Mouse (Mus musculus) olfactory bulb, adult 2 months (tissue): ENCODE measurements around the gene Crtac1.

ENCODE experiments used
- CTCF ChIP-seq: fragments of 200-500 bp; IDR thresholded peaks from 2 replicates; pipeline ENCODE4 v1.5.1; 2012; ENCODE audit warnings: low read depth, mild to moderate bottlenecking, low read length, moderate library complexity; ENCODE audit not compliant: insufficient read depth
- POLR2A ChIP-seq: fragments of 200-500 bp; IDR thresholded peaks from 2 replicates; pipeline ENCODE4 v1.6.1; 2012; ENCODE audit warnings: mild to moderate bottlenecking, low read depth, low read length, moderate library complexity; ENCODE audit not compliant: insufficient read depth

DNA sequence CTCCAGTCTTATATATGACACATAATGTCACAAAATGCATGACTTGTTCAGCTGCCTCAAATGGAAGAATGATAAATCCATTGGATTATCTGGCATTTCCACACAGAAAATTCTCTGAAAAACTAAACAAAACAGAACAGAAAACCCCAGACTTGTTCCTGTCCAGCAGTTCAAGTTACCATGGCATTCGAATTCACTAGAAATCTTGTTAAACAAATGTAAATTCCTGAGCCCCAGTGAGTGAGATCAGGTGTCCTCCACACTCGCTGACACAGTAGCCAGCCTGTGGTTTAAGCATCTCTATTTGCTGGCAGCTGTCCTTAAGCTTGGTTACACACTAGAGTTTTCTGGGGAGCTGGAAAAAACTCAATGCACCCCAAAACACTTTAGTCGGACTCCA, 168.1 kb downstream of the Crtac1 start:
- TF ChIP-seq POLR2A (no peak), CTCF (no peak)
